Comparison of ENCODE assay signal across 8 mouse cellular contexts in genomic region chr7:46393116-46393515, GRCm38 (mm10). TPM values are rescaled to one million over a fixed set of nuclear protein-coding genes. Genes with fewer than 3 reads are reported as not detected.
DNase-seq lines count a peak whose midpoint lies in the region; ATAC-seq and TF ChIP-seq lines count a peak whose summit lies in the region.

No protein-coding gene starts in this region.

- no peak overlapping the region for H3K9ac ChIP-seq in forebrain, embryonic 11.5 days (ENCODE audit: low read length)
- H3K9ac ChIP-seq in forebrain, embryonic 15.5 days (replicated peaks), result no peak overlapping the region
- H3K9ac ChIP-seq in intestine, postnatal 0 days (ENCODE audit: low read depth, low read length), result no peak overlapping the region
- no peak overlapping the region for H3K9ac ChIP-seq in neural tube, embryonic 11.5 days (ENCODE audit: low read length)
- H3K9ac ChIP-seq in stomach, embryonic 14.5 days (replicated peaks; ENCODE audit: low read depth, low read length), result no peak overlapping the region

- whole genome bisulfite sequencing in forebrain, embryonic 11.5 days, result 2% methylated on average over 2 of the region's 2 CpGs
- 0% methylated on average over 2 of the region's 2 CpGs for WGBS in forebrain, embryonic 15.5 days
- WGBS in intestine, postnatal 0 days, result 0% methylated on average over 2 of the region's 2 CpGs
- WGBS in neural tube, embryonic 11.5 days, result 0% methylated on average over 2 of the region's 2 CpGs
- WGBS in stomach, embryonic 14.5 days, result 0% methylated on average over 2 of the region's 2 CpGs

- H3K4me2 ChIP-seq in forebrain, embryonic 11.5 days (ENCODE audit: low read depth, low read length, severe bottlenecking), result no peak overlapping the region
- H3K4me2 ChIP-seq in forebrain, embryonic 15.5 days (replicated peaks), result no peak overlapping the region
- H3K4me2 ChIP-seq in intestine, postnatal 0 days (replicated peaks; ENCODE audit: low read depth), result no peak overlapping the region
- no peak overlapping the region for H3K4me2 ChIP-seq in neural tube, embryonic 11.5 days (ENCODE audit: low read depth)
- H3K4me2 ChIP-seq in stomach, embryonic 14.5 days (replicated peaks; ENCODE audit: low read depth, low read length), result no peak overlapping the region

- peaks cover 10% of the 10 kb centered on the region for H3K4me1 ChIP-seq in forebrain, embryonic 11.5 days (replicated peaks; ENCODE audit: control insufficient read depth, insufficient read depth, low read length)
- peaks cover 21% of the 10 kb centered on the region for H3K4me1 ChIP-seq in forebrain, embryonic 15.5 days
- no peaks in the 10 kb centered on the region for H3K4me1 ChIP-seq in intestine, postnatal 0 days (replicated peaks; ENCODE audit: control insufficient read depth, insufficient read depth, low read length)
- H3K4me1 ChIP-seq in neural tube, embryonic 11.5 days (ENCODE audit: control insufficient read depth, insufficient read depth, low read length), result peaks cover 5% of the 10 kb centered on the region; the same call in 1 of the 2 replicates
- peaks cover 8% of the 10 kb centered on the region; the same call in 1 of the 2 replicates for H3K4me1 ChIP-seq in stomach, embryonic 14.5 days (ENCODE audit: control insufficient read depth, insufficient read depth, low read length)

- H3K9me3 ChIP-seq in forebrain, embryonic 11.5 days (ENCODE audit: control insufficient read depth, low read length), result no peaks in the 10 kb centered on the region
- no peaks in the 10 kb centered on the region for H3K9me3 ChIP-seq in forebrain, embryonic 15.5 days
- no peaks in the 10 kb centered on the region for H3K9me3 ChIP-seq in intestine, postnatal 0 days (ENCODE audit: control insufficient read depth)
- H3K9me3 ChIP-seq in neural tube, embryonic 11.5 days (ENCODE audit: control insufficient read depth, low read length), result no peaks in the 10 kb centered on the region
- H3K9me3 ChIP-seq in stomach, embryonic 14.5 days (ENCODE audit: control insufficient read depth, low read depth, low read length), result no peaks in the 10 kb centered on the region

- no peak overlapping the region for H3K27ac ChIP-seq in forebrain, embryonic 11.5 days (ENCODE audit: low read depth, low read length)
- H3K27ac ChIP-seq in forebrain, embryonic 15.5 days (replicated peaks), result no peak overlapping the region
- H3K27ac ChIP-seq in intestine, postnatal 0 days (ENCODE audit: low read depth, low read length), result no peak overlapping the region
- H3K27ac ChIP-seq in neural tube, embryonic 11.5 days (ENCODE audit: low read depth, low read length), result no peak overlapping the region
- H3K27ac ChIP-seq in stomach, embryonic 14.5 days (ENCODE audit: low read length), result no peak overlapping the region

- intact Hi-C loops in left cerebral cortex, postnatal 4 days (cut with DNase I), result loop anchor here (2.0 to 10.0 kb wide), 2 partner anchors 142 to 214 kb away; no protein-coding TSS in a partner anchor

- ATAC-seq in forebrain, embryonic 11.5 days (replicated peaks; ENCODE audit: low FRiP score), result 0 out of 2 replicates have a peak, but pooled peaks have one; percentile 29
- ATAC-seq in forebrain, embryonic 15.5 days (replicated peaks), result no peak
- peak; percentile 46 for ATAC-seq in intestine, postnatal 0 days
- peak; percentile 48; the same call in 1 of the 2 replicates for ATAC-seq in neural tube, embryonic 11.5 days (ENCODE audit: insufficient read depth, low FRiP score, low TSS enrichment)
- peak; percentile 16; the same call in 1 of the 2 replicates for ATAC-seq in stomach, embryonic 14.5 days (ENCODE audit: insufficient number of reproducible peaks, insufficient read depth, low FRiP score, low read depth)

- DNase-seq in forebrain, embryonic 11.5 days (ENCODE audit: low spot score), result peak; percentile 89
- DNase-seq in cerebellum, adult 9-10 months, result peak; percentile 100
- DNase-seq in gastrocnemius, adult 18-20 months (ENCODE audit: low spot score), result peak; percentile 86
- peak; percentile 94 for DNase-seq in left cerebral cortex, postnatal 4 days
- DNase-seq in neural tube, embryonic 11.5 days (ENCODE audit: low spot score), result peak; percentile 90

- H3K27me3 ChIP-seq in forebrain, embryonic 11.5 days (ENCODE audit: control insufficient read depth, insufficient read depth, low read length), result peaks cover 37% of the 10 kb centered on the region
- H3K27me3 ChIP-seq in forebrain, embryonic 15.5 days, result peaks cover 32% of the 10 kb centered on the region
- H3K27me3 ChIP-seq in intestine, postnatal 0 days (replicated peaks; ENCODE audit: control insufficient read depth, insufficient read depth, low read length), result peaks cover 48% of the 10 kb centered on the region
- peaks cover 39% of the 10 kb centered on the region for H3K27me3 ChIP-seq in neural tube, embryonic 11.5 days (ENCODE audit: control insufficient read depth, insufficient read depth, low read length)
- H3K27me3 ChIP-seq in stomach, embryonic 14.5 days (ENCODE audit: control insufficient read depth, insufficient read depth, low read length), result peaks cover 35% of the 10 kb centered on the region

- no peaks in the 10 kb centered on the region for H3K36me3 ChIP-seq in forebrain, embryonic 11.5 days (ENCODE audit: control insufficient read depth, insufficient read depth, low read length)
- H3K36me3 ChIP-seq in forebrain, embryonic 15.5 days, result no peaks in the 10 kb centered on the region
- H3K36me3 ChIP-seq in intestine, postnatal 0 days (ENCODE audit: control insufficient read depth, insufficient read depth), result no peaks in the 10 kb centered on the region
- H3K36me3 ChIP-seq in neural tube, embryonic 11.5 days (ENCODE audit: control insufficient read depth, insufficient read depth, low read length), result no peaks in the 10 kb centered on the region
- H3K36me3 ChIP-seq in stomach, embryonic 14.5 days (ENCODE audit: control insufficient read depth, insufficient read depth, low read length), result no peaks in the 10 kb centered on the region

- TF ChIP-seq CTCF in intestine, postnatal 0 days (IDR thresholded peaks at IDR 0.05; ENCODE audit: low read depth), result peak; percentile 96

- H3K4me3 ChIP-seq in forebrain, embryonic 11.5 days (ENCODE audit: low read depth, low read length), result no peak overlapping the region
- no peak overlapping the region for H3K4me3 ChIP-seq in forebrain, embryonic 15.5 days
- H3K4me3 ChIP-seq in intestine, postnatal 0 days (ENCODE audit: low read depth, low read length), result no peak overlapping the region
- no peak overlapping the region for H3K4me3 ChIP-seq in neural tube, embryonic 11.5 days (ENCODE audit: low read depth, low read length)
- H3K4me3 ChIP-seq in stomach, embryonic 14.5 days (ENCODE audit: low read depth, low read length), result no peak overlapping the region

RNA-seq across cellular contexts. Expression of gene Kcnc1, which starts 3.2 kb away (rescaled TPM):
- polyA plus RNA-seq in forebrain, embryonic 11.5 days (2014; fragmentation: Nextera tagmentation; extraction: Ambion mirVana), result 0.92 and 1.0 TPM in 2 replicates
- polyA plus RNA-seq in forebrain, embryonic 15.5 days (2015; fragmentation: Nextera tagmentation; extraction: Ambion mirVana), result 9.2 and 10.0 TPM in 2 replicates
- total RNA-seq in gastrocnemius, adult 18-20 months (2021), result 10 to 100 TPM; 59.0 to 67.2 TPM
- polyA plus RNA-seq in intestine, postnatal 0 days (2015; fragmentation: Nextera tagmentation; extraction: Ambion mirVana), result 0.39 and 0.72 TPM in 2 replicates
- total RNA-seq in left cerebral cortex, postnatal 4 days (2021), result 10 to 100 TPM; 40.2 to 43.2 TPM
- 1.6 and 3.7 TPM in 2 replicates for polyA plus RNA-seq in neural tube, embryonic 11.5 days (2014; fragmentation: Nextera tagmentation; extraction: Ambion mirVana)
- polyA plus RNA-seq in stomach, embryonic 14.5 days (2014; fragmentation: Nextera tagmentation; extraction: Ambion mirVana), result 0.35 and 0.51 TPM in 2 replicates

RNA-seq across cellular contexts. Expression of gene Myod1, which starts 16.8 kb away (rescaled TPM):
- not detected in 2 replicates for polyA plus RNA-seq in forebrain, embryonic 11.5 days (2014; fragmentation: Nextera tagmentation; extraction: Ambion mirVana)
- 0.09 TPM in 1 of 2 replicates, not detected in the other for polyA plus RNA-seq in forebrain, embryonic 15.5 days (2015; fragmentation: Nextera tagmentation; extraction: Ambion mirVana)
- 10 to 100 TPM; 14.9 to 15.5 TPM for total RNA-seq in gastrocnemius, adult 18-20 months (2021)
- polyA plus RNA-seq in intestine, postnatal 0 days (2015; fragmentation: Nextera tagmentation; extraction: Ambion mirVana), result not detected in 2 replicates
- total RNA-seq in left cerebral cortex, postnatal 4 days (2021), result not detected
- 10.0 and 15.0 TPM in 2 replicates for polyA plus RNA-seq in neural tube, embryonic 11.5 days (2014; fragmentation: Nextera tagmentation; extraction: Ambion mirVana)
- 0.13 and 0.17 TPM in 2 replicates for polyA plus RNA-seq in stomach, embryonic 14.5 days (2014; fragmentation: Nextera tagmentation; extraction: Ambion mirVana)
